Mouse (Mus musculus): ENCODE results near the gene Akap13. TPM values are rescaled to one million over a fixed set of nuclear protein-coding genes. Genes with fewer than 3 reads are reported as not detected.
"Not testable (repeated sequence)": the region's sequence is repeated elsewhere in the genome, so short reads cannot be mapped to it uniquely, and the experiment has no call there.

Akap13 gene
- polyA plus RNA-seq, 1 experiment = 107 TPM

DNA sequence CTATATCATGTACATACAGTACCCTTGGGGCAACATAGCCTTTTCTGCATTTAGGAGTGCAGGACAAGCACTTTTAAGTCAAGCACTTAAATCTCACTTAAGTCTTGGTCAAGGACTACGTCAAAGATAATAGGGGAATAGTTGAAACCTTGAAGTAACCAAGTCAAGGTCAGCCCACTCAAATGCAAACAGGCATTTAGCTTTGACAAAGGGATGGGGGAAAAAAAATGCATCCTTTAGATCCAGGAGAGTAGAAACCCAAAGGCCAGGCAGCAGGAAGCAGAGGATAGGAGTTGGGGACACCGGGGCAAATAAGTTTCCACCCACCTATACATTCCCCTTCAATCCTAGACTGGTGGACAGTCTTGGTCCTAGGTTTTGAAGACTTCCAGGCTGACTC, 322.7 kb downstream of the Akap13 start:
- 86% methylated on average over 2 of the region's 2 CpGs for WGBS
- no peak overlapping the region for H3K27ac ChIP-seq (ENCODE audit: control insufficient read depth, insufficient read depth, low read depth, low read length, poor library complexity)
- H3K4me1 ChIP-seq (ENCODE audit: control insufficient read depth, insufficient read depth, low read length) = no peaks in the 10 kb centered on the region; the same call in 1 of the 2 replicates
- H3K4me3 ChIP-seq (replicated peaks; ENCODE audit: control insufficient read depth, low read depth, low read length) = no peak overlapping the region
- no peak for TF ChIP-seq CTCF (IDR thresholded peaks at IDR 0.05; ENCODE audit: control insufficient read depth, insufficient read depth, low read length)
- no peak for TF ChIP-seq POLR2A (IDR thresholded peaks at IDR 0.05; ENCODE audit: borderline replicate concordance, control insufficient read depth, low read depth, low read length)

DNA sequence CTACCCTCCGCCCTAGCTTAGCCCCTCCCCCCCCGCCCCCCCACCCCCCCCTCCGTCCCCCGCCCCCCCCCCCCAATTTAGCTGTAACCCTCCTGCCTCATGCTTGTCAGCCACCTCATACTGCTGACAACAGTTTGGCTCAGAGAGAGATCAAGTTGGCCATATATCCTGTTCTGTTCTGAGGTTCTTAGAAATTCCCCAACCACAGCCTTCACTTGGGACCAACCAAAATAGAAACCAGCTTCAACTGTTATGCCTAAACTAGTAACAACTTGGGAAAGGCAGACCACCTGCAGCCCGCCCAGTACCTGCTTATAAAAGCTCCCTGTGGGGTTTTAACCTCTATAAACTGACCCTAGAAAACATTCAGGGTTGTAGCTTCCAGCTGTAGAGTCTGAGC, 325.5 kb downstream of the Akap13 start:
- no peak overlapping the region for H3K27ac ChIP-seq (ENCODE audit: control insufficient read depth, insufficient read depth, low read depth, low read length, poor library complexity)
- H3K4me1 ChIP-seq (ENCODE audit: control insufficient read depth, insufficient read depth, low read length) = no peaks in the 10 kb centered on the region; the same call in 1 of the 2 replicates
- 12% methylated on average over 2 of the region's 5 CpGs for WGBS
- TF ChIP-seq CTCF (IDR thresholded peaks at IDR 0.05; ENCODE audit: control insufficient read depth, insufficient read depth, low read length) = no peak
- TF ChIP-seq POLR2A (IDR thresholded peaks at IDR 0.05; ENCODE audit: borderline replicate concordance, control insufficient read depth, low read depth, low read length) = no peak
- no peak overlapping the region for H3K4me3 ChIP-seq (replicated peaks; ENCODE audit: control insufficient read depth, low read depth, low read length)

DNA sequence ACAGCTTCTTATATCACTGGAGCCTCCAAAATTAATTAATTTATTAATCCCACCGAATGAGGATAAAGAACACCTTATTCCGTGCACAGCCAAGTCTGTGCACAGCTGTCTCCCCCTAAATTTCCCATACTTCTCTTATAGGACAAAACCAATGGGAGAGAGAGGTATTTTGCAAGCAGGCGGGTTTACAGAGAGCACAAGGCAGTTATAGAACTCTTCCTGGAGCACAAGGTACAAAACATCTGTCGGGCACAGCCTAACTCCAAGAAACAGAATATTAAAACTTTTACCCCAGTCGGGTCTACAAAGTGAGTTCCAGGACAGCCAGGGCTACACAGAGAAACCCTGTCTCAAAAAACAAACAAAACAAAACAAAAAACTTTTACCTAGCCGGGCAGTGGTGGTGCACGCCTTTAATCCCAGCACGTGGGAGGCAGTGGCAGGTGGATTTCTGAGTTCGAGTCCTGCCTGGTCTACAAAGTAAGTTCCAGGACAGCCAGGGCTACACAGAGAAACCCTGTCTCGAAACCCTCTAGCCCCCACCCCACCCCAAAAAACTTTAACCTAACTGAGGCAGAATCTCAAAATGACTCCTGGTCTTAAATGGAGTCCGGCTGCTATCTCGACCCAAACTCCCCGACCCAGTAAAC, 326.1 kb downstream of the Akap13 start:
- TF ChIP-seq CTCF (IDR thresholded peaks at IDR 0.05; ENCODE audit: control insufficient read depth, insufficient read depth, low read length) (no peak), POLR2A (IDR thresholded peaks at IDR 0.05; ENCODE audit: borderline replicate concordance, control insufficient read depth, low read depth, low read length) (no peak)
- no peaks in the 10 kb centered on the region; the same call in 1 of the 2 replicates for H3K4me1 ChIP-seq (ENCODE audit: control insufficient read depth, insufficient read depth, low read length)
- peak overlapping the region; percentile 79 for H3K27ac ChIP-seq (ENCODE audit: control insufficient read depth, insufficient read depth, low read depth, low read length, poor library complexity)
- under 1% methylated on average over 13 of the region's 13 CpGs for WGBS
- H3K4me3 ChIP-seq (replicated peaks; ENCODE audit: control insufficient read depth, low read depth, low read length) = peak overlapping the region; percentile 95

DNA sequence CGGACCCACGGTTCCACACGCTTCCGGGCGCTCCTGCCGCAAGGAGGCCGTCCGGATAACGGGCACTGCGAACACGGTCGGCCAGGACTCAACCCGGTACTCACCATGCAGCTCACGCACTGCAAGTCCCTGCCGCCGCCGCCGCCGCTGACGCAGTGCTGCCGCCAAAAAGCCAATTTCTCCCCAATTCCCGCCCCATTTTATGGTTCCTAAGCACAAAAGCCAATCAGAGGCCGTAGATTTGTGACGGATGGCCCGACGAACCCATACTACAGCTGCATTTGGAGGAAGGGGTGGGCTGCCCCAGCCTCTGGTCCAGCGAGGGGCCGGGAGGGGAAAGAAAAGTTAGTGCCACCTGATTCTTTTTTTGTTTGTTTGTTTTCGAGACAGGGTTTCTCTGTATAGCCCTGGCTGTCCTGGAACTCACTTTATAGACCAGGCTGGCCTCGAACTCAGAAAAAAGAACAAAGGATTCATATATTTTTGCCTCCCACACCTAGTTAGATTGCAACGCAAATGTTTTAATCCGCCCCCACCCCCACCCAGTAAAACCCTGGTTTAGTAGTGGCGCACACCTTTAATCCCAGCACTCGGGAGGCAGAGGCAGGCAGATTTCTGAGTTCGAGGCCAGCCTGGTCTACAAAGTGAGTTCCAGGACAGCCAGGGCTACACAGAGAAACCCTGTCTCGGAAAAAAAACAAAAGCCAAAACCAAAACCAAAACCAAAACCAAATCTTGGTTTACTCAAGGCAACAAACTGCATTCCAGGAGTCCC, 326.8 kb downstream of the Akap13 start:
- Histone ChIP-seq H3K4me1 (ENCODE audit: control insufficient read depth, insufficient read depth, low read length) (no peaks in the 10 kb centered on the region; the same call in 1 of the 2 replicates), H3K4me3 (replicated peaks; ENCODE audit: control insufficient read depth, low read depth, low read length) (peak overlapping the region; percentile 95), H3K27ac (ENCODE audit: control insufficient read depth, insufficient read depth, low read depth, low read length, poor library complexity) (peak overlapping the region; percentile 79)
- whole genome bisulfite sequencing = under 1% methylated on average over 36 of the region's 36 CpGs
- TF ChIP-seq POLR2A (IDR thresholded peaks at IDR 0.05; ENCODE audit: borderline replicate concordance, control insufficient read depth, low read depth, low read length) = peak; percentile 65; the same call in 1 of the 2 replicates
- no peak for TF ChIP-seq CTCF (IDR thresholded peaks at IDR 0.05; ENCODE audit: control insufficient read depth, insufficient read depth, low read length)

DNA sequence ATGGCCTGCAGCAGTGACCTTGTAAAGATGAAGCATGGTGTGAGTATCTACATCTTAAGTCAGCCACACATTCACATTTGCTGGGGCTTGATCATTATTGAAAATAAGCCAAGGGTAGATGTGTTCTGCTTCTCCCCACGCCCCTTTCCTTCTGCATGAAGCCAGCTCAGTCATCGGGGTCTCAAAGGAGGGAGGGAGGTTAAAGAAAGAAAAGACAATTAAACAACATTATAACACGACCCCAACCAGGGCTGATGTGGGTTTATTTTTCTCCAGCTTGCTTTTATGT, 327.3 kb downstream of the Akap13 start:
- 21% methylated on average over 3 of the region's 3 CpGs for WGBS
- Histone ChIP-seq H3K27ac (ENCODE audit: control insufficient read depth, insufficient read depth, low read depth, low read length, poor library complexity) (no peak overlapping the region), H3K4me3 (replicated peaks; ENCODE audit: control insufficient read depth, low read depth, low read length) (peak overlapping the region; percentile 95), H3K4me1 (ENCODE audit: control insufficient read depth, insufficient read depth, low read length) (peaks cover 2% of the 10 kb centered on the region)
- TF ChIP-seq CTCF (IDR thresholded peaks at IDR 0.05; ENCODE audit: control insufficient read depth, insufficient read depth, low read length) (no peak), POLR2A (IDR thresholded peaks at IDR 0.05; ENCODE audit: borderline replicate concordance, control insufficient read depth, low read depth, low read length) (no peak)

DNA sequence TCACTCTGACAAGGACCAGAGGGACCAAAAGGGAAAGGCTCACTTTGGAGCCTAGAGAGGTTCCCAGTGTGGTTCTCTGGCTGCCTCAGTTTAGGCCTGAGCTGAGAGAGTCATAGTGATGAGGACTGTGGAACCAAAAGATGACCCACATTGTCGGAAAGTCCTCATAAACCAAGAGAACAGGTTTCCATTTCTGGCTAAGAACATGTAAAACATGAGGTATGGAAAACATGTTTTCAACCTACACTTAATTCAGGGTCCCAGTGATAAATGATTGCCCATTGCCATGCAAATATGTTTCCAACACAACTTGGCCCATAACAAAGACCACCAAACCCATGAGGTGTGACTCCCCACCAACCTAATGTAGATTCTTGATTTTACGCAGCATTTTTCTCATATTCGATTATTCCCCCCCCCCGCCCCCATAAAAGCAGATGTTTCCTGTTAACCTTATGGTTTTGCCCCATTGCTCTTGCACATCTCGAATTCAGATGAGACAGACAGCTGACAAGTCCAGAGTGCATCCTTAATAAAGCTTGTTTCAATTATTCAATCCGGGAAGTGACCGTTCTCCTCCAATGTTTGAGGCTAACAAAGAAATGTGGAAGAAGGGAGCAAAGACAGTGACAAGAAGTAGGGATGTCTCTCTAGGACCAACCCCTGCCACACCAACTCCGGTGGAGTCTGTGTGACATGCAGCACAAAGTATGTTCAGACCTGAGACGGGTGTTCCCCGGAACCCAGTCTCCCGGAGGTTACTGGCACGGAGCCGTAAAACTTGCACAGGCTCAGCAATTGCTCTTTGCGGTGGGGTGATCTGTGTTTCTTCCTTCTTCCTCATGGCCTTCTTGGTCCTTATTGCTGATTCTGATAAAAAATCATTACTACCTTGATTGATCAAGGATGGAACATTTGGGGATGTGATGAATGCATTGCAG, 330.3 kb downstream of the Akap13 start:
- 64% methylated on average over 14 of the region's 14 CpGs for WGBS
- Histone ChIP-seq H3K4me1 (ENCODE audit: control insufficient read depth, insufficient read depth, low read length) (peaks cover 5% of the 10 kb centered on the region), H3K27ac (ENCODE audit: control insufficient read depth, insufficient read depth, low read depth, low read length, poor library complexity) (peak overlapping the region; percentile 46), H3K4me3 (replicated peaks; ENCODE audit: control insufficient read depth, low read depth, low read length) (no peak overlapping the region)
- no peak for TF ChIP-seq CTCF (IDR thresholded peaks at IDR 0.05; ENCODE audit: control insufficient read depth, insufficient read depth, low read length)
- no peak for TF ChIP-seq POLR2A (IDR thresholded peaks at IDR 0.05; ENCODE audit: borderline replicate concordance, control insufficient read depth, low read depth, low read length)

DNA sequence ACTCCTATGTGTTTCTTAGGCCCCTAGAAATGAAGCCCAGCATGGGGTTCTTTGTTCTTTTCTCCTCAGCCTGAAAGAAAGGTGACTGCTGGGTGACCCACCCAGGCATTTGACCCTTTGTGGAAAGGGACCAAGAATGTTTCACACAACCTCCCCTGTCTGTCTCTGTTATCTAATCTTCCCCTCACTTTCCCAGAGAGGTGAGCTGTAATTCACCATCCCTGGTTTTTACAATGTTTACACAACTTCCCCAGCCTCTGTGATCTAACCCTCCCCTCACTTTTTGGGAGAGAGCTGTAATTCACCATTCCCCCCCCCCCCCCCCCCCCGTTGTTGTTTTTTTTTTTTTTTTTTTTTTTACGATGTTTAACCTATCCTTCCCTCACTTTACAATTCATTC, 331.5 kb downstream of the Akap13 start:
- Histone ChIP-seq H3K4me1 (ENCODE audit: control insufficient read depth, insufficient read depth, low read length) (peaks cover 5% of the 10 kb centered on the region), H3K27ac (ENCODE audit: control insufficient read depth, insufficient read depth, low read depth, low read length, poor library complexity) (no peak overlapping the region), H3K4me3 (replicated peaks; ENCODE audit: control insufficient read depth, low read depth, low read length) (no peak overlapping the region)
- TF ChIP-seq CTCF (IDR thresholded peaks at IDR 0.05; ENCODE audit: control insufficient read depth, insufficient read depth, low read length) (no peak), POLR2A (IDR thresholded peaks at IDR 0.05; ENCODE audit: borderline replicate concordance, control insufficient read depth, low read depth, low read length) (no peak)
- 11% methylated on average over 2 of the region's 2 CpGs for WGBS

DNA sequence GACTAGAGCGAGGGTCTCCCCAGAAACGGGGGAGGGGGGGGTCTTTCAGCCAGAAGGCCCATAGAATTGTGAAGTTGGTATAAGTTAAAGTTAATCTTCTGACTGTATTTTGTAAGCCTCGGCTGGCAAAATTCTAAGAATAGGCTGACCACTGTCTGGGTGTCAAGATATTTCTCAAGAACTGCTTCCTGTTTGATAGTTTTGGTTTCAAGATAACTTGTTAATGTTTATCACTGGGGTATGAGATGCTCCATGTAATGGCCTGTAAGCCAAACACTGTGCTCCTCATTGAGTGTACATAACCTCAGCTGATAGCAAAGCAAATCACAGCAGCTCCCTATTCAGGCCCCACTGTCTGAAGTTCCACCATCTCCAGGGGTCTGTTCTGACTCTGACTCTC, 332.0 kb downstream of the Akap13 start:
- TF ChIP-seq CTCF (IDR thresholded peaks at IDR 0.05; ENCODE audit: control insufficient read depth, insufficient read depth, low read length) (no peak), POLR2A (IDR thresholded peaks at IDR 0.05; ENCODE audit: borderline replicate concordance, control insufficient read depth, low read depth, low read length) (no peak)
- 9% methylated on average over 3 of the region's 3 CpGs for WGBS
- Histone ChIP-seq H3K27ac (ENCODE audit: control insufficient read depth, insufficient read depth, low read depth, low read length, poor library complexity) (no peak overlapping the region; the same call in 1 of the 2 replicates), H3K4me1 (ENCODE audit: control insufficient read depth, insufficient read depth, low read length) (peaks cover 5% of the 10 kb centered on the region), H3K4me3 (replicated peaks; ENCODE audit: control insufficient read depth, low read depth, low read length) (no peak overlapping the region)

DNA sequence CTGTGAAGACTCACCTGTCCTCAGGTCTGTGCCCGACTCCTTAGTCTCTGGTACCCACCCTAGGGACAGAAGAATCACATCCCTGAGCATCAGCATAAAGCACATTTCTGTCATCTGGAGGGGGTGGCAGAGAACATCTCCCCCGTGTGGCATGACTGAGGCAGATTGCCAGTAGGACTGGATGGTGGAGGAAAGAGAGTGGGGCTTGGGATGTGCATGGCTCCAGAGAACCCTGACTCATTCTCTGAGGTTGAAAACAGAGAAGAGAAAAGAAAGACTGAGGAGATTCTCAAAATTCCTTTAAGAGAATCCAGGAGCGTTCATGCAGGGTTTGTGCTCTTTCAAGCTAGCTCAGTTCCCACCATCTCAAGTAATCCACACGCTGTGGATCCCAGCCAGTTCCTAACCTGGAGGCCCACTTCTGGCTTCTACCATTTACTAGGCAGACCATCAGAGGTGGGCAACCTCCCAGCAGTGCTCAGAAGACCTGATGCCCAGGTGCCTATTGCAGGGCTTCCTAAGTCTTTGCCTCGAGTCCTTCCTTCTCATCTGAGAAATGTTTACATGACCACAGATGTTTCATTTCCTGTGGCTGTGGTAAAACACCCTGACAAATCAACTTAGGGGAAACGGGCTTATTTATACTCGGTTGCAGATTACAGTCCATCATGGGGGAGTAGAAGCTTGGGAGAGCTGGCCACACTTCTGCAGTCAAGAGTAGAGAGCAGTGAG, 332.9 kb downstream of the Akap13 start:
- H3K4me1 ChIP-seq (ENCODE audit: control insufficient read depth, insufficient read depth, low read length); H3K4me3 ChIP-seq (replicated peaks; ENCODE audit: control insufficient read depth, low read depth, low read length); H3K27ac ChIP-seq (ENCODE audit: control insufficient read depth, insufficient read depth, low read depth, low read length, poor library complexity): not testable (repeated sequence)
- WGBS = 29% methylated on average over 5 of the region's 7 CpGs

DNA sequence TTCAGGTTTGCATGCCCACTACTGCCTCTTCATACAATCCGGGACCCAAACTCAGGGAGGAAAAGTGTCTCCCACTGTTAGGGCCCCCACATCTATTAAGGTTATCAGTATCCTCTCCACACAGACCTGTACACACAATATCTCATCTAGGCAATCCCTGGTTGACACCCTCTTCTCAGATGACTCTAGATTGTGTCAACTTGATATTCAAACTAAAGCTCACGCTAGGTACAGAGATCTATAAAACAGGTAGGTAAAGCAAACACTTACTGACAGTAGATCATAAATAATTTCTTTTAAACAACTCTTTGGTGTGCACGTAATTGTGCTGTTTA, 333.4 kb downstream of the Akap13 start:
- not testable (repeated sequence) for H3K4me1 ChIP-seq (ENCODE audit: control insufficient read depth, insufficient read depth, low read length); H3K27ac ChIP-seq (ENCODE audit: control insufficient read depth, insufficient read depth, low read depth, low read length, poor library complexity); H3K4me3 ChIP-seq (replicated peaks; ENCODE audit: control insufficient read depth, low read depth, low read length)
- 53% methylated on average over 3 of the region's 3 CpGs for WGBS

All from bone marrow, adult 2 months (tissue).